Mouse (Mus musculus) layer of hippocampus, adult 11-12 months (tissue): ENCODE data around the gene Csdc2.
A peak's percentile ranks its signal among the peaks of the same experiment; 100 is the strongest.
"Not testable (repeated sequence)": the region's sequence is repeated elsewhere in the genome, so short reads cannot be mapped to it uniquely, and the experiment has no call there.

Experiments used
- DNase-seq: peaks from one replicate; pipeline ENCODE4 v3.0.0; 2022; ENCODE audit warnings: low spot score

Csdc2 gene

GRCm38 (mm10) chr15:81936679-81937078, at the start of gene Csdc2:
Gene Csdc2 (plus strand): TSS chr15:81936759.
- DNase-seq: peak; percentile 62

GRCm38 (mm10) chr15:81886795-81887550, 49.6 kb upstream of the Csdc2 start:
- no peak for DNase-seq

GRCm38 (mm10) chr15:81889175-81889574, 47.4 kb upstream of the Csdc2 start:
- no peak for DNase-seq

- no peak for DNase-seq
Observed at GRCm38 (mm10) chr15:81891140-81891802, 45.3 kb upstream of the Csdc2 start.

GRCm38 (mm10) chr15:81891822-81892580, 44.6 kb upstream of the Csdc2 start:
- no peak for DNase-seq

GRCm38 (mm10) chr15:81894002-81894401, 42.6 kb upstream of the Csdc2 start:
- DNase-seq: no peak

- DNase-seq: no peak
Observed at GRCm38 (mm10) chr15:81896407-81896806, 40.2 kb upstream of the Csdc2 start.

- no peak for DNase-seq
Observed at GRCm38 (mm10) chr15:81897607-81898285, 38.8 kb upstream of the Csdc2 start.

- no peak for DNase-seq
Observed at GRCm38 (mm10) chr15:81898751-81899150, 37.8 kb upstream of the Csdc2 start.

GRCm38 (mm10) chr15:81904939-81905338, 31.6 kb upstream of the Csdc2 start:
- peak; percentile 86 for DNase-seq

GRCm38 (mm10) chr15:81907953-81908352, 28.6 kb upstream of the Csdc2 start:
- DNase-seq: no peak

GRCm38 (mm10) chr15:81908767-81909166, 27.8 kb upstream of the Csdc2 start:
- DNase-seq: not testable (repeated sequence)

- DNase-seq: no peak
Observed at GRCm38 (mm10) chr15:81912498-81912897, 24.1 kb upstream of the Csdc2 start.

- DNase-seq: no peak
Observed at GRCm38 (mm10) chr15:81914668-81915067, 21.9 kb upstream of the Csdc2 start.

- DNase-seq: no peak
Observed at GRCm38 (mm10) chr15:81915663-81916062, 20.9 kb upstream of the Csdc2 start.

GRCm38 (mm10) chr15:81917201-81917600, 19.4 kb upstream of the Csdc2 start:
- DNase-seq: no peak

GRCm38 (mm10) chr15:81917621-81918463, 18.7 kb upstream of the Csdc2 start:
- peak; percentile 78 for DNase-seq

GRCm38 (mm10) chr15:81919062-81919461, 17.5 kb upstream of the Csdc2 start:
- no peak for DNase-seq

GRCm38 (mm10) chr15:81920546-81921217, 15.9 kb upstream of the Csdc2 start:
- DNase-seq: peak; percentile 54

- DNase-seq: no peak
Observed at GRCm38 (mm10) chr15:81921255-81921654, 15.3 kb upstream of the Csdc2 start.

- DNase-seq: no peak
Observed at GRCm38 (mm10) chr15:81924933-81925332, 11.6 kb upstream of the Csdc2 start.
